Mouse (Mus musculus) MEL (cell line): ENCODE measurements around the gene Lipo1. TPM values are rescaled to one million over a fixed set of nuclear protein-coding genes. Genes with fewer than 3 reads are reported as not detected.
"Not testable (repeated sequence)": the region's sequence is repeated elsewhere in the genome, so short reads cannot be mapped to it uniquely, and the experiment has no call there.

Experiments used
- DNase-seq: peaks from one replicate; pipeline ENCODE4 v3.0.0; 2011; ENCODE audit warnings: low read depth, low spot score
- H3K27ac ChIP-seq: 2 replicates; pipeline ENCODE4 v1.5.1; 2012; ENCODE audit warnings: low read depth, mild to moderate bottlenecking, control low read depth, low read length, moderate library complexity; ENCODE audit not compliant: control insufficient read depth
- H3K27me3 ChIP-seq, 2 experiments: fragments of 150-350 bp in 1 of 2; sonication (generic) in 1 of 2; 2 replicates each; pipeline ENCODE4 v1.6.1; 2012; ENCODE audit warnings: low read length in 2 of 2, mild to moderate bottlenecking in 2 of 2, improper control_type of control experiment in 1 of 2, moderate library complexity in 1 of 2; ENCODE audit not compliant: insufficient read depth in 2 of 2, control insufficient read depth in 1 of 2
- H3K36me3 ChIP-seq, 2 experiments: 2 replicates each; pipeline ENCODE4 v1.6.1; 2012 to 2014; ENCODE audit warnings: low read length in 2 of 2, improper control_type of control experiment in 1 of 2, inconsistent platforms in 1 of 2, mild to moderate bottlenecking in 1 of 2; ENCODE audit not compliant: insufficient read depth in 2 of 2, control insufficient read depth in 1 of 2
- H3K4me1 ChIP-seq, 2 experiments: fragments of 150-350 bp in 1 of 2; sonication (generic) in 1 of 2; 2 replicates each; pipeline ENCODE4 v1.6.1; 2012; ENCODE audit warnings: low read length in 2 of 2, improper control_type of control experiment in 1 of 2, mild to moderate bottlenecking in 1 of 2; ENCODE audit not compliant: insufficient read depth in 2 of 2, control insufficient read depth in 1 of 2
- H3K4me3 ChIP-seq, 2 experiments: fragments of 150-350 bp in 1 of 2; sonication (generic) in 1 of 2; 2 replicates each; pipeline ENCODE4 v1.5.1; 2012; ENCODE audit warnings: low read depth in 2 of 2, low read length in 2 of 2, mild to moderate bottlenecking in 2 of 2, moderate library complexity in 2 of 2, control low read depth in 1 of 2, improper control_type of control experiment in 1 of 2; ENCODE audit not compliant: control insufficient read depth in 1 of 2, insufficient read depth in 1 of 2
- H3K79me2 ChIP-seq: 2 replicates; pipeline ENCODE4 v1.6.1; 2012; ENCODE audit warnings: mild to moderate bottlenecking, low read length, moderate library complexity; ENCODE audit not compliant: control insufficient read depth, poor library complexity, insufficient read depth
- H3K9ac ChIP-seq: 2 replicates; pipeline ENCODE4 v1.6.1; 2012; ENCODE audit warnings: low read depth, mild to moderate bottlenecking, control low read depth, low read length, moderate library complexity; ENCODE audit not compliant: control insufficient read depth, poor library complexity, severe bottlenecking
- H3K9me3 ChIP-seq: fragments of 150-350 bp; sonication (generic); replicated peaks from 2 replicates; pipeline ENCODE4 v1.6.1; 2012; ENCODE audit warnings: mild to moderate bottlenecking, low read length, improper control_type of control experiment, moderate library complexity; ENCODE audit not compliant: insufficient read depth
- CHD2 ChIP-seq: IDR thresholded peaks from 2 replicates; pipeline ENCODE4 v1.6.1; 2011; ENCODE audit warnings: low read length, improper control_type of control experiment
- ELF1 ChIP-seq: IDR thresholded peaks from 2 replicates; pipeline ENCODE4 v1.6.1; 2014; ENCODE audit warnings: low read depth, mild to moderate bottlenecking, inconsistent platforms, low read length, improper control_type of control experiment, moderate library complexity
- MAZ ChIP-seq: IDR thresholded peaks from 2 replicates; pipeline ENCODE4 v1.6.1; 2012; ENCODE audit warnings: low read depth, mild to moderate bottlenecking, inconsistent platforms, low read length, improper control_type of control experiment
- USF1 ChIP-seq: IDR thresholded peaks from 2 replicates; pipeline ENCODE4 v1.6.1; 2014; ENCODE audit warnings: low read depth, mild to moderate bottlenecking, inconsistent platforms, low read length, improper control_type of control experiment, moderate library complexity
- USF2 ChIP-seq, 2 experiments: IDR thresholded peaks; 2 replicates each; pipeline ENCODE4 v1.6.1; 2011 to 2012; ENCODE audit warnings: improper control_type of control experiment in 2 of 2, low read length in 2 of 2, borderline replicate concordance in 1 of 2, inconsistent platforms in 1 of 2, low read depth in 1 of 2, mild to moderate bottlenecking in 1 of 2; ENCODE audit not compliant: insufficient read depth in 1 of 2
- ZC3H11A ChIP-seq: IDR thresholded peaks from 2 replicates; pipeline ENCODE4 v1.6.1; 2012; ENCODE audit warnings: low read depth, mild to moderate bottlenecking, inconsistent platforms, low read length, improper control_type of control experiment
- ZKSCAN1 ChIP-seq: IDR thresholded peaks from 2 replicates; pipeline ENCODE4 v1.6.1; 2012; ENCODE audit warnings: low read depth, mild to moderate bottlenecking, inconsistent platforms, low read length, improper control_type of control experiment, moderate library complexity
- polyA plus RNA-seq, 2 experiments: library from polyadenylated mRNA; stranded (reverse) in 1 of 2; unstranded in 1 of 2; fragments of >175 nt in 1 of 2; fragments of >200 nt in 1 of 2; gene quantifications; 2 replicates each; pipeline versions ENCODE4 v1.2.1 to v1.2.4; 2012; ENCODE audit warnings: low replicate concordance in 2 of 2, low read depth in 1 of 2; ENCODE audit not compliant: insufficient read length in 2 of 2, insufficient read depth in 1 of 2, missing spikeins in 1 of 2
- total RNA-seq: library from RNA; depleted of rRNA; stranded (reverse); fragments of 300-350 nt; gene quantifications from 2 replicates; pipeline ENCODE4 v1.2.3, GENCODE M21; 2012; rRNA removed

Gene Lipo1
- total RNA-seq (not detected in 2 replicates), polyA plus RNA-seq (not detected)

GRCm38 (mm10) chr19:33787359-33787758 is at the start of gene Lipo1:
Lipo1 (minus strand) TSS chr19:33787459.
- H3K4me1 ChIP-seq, H3K4me3 ChIP-seq, H3K9me3 ChIP-seq: not testable (repeated sequence)

GRCm38 (mm10) chr19:33786576-33787277 is 532 bp downstream of the Lipo1 start:
- Histone ChIP-seq H3K4me1 (no peaks in the 10 kb centered on the region), H3K27me3 (no peaks in the 10 kb centered on the region), H3K9ac (no peak overlapping the region), H3K27ac (no peak overlapping the region), H3K79me2 (no peaks in the 10 kb centered on the region), H3K4me3 (no peak overlapping the region), H3K36me3 (no peaks in the 10 kb centered on the region), H3K9me3 (no peaks in the 10 kb centered on the region)
- DNase-seq, result no peak
- TF ChIP-seq ZC3H11A (no peak), USF2 (IDR thresholded peaks at IDR 0.05; ENCODE audit: borderline replicate concordance in 1 of 2, insufficient read depth in 1 of 2, low read depth in 1 of 2, low read length in 2 of 2) (no peak), USF1 (no peak), CHD2 (no peak), MAZ (no peak), ZKSCAN1 (no peak), ELF1 (no peak)

More at GRCm38 (mm10) chr19:33787359-33787758, at the start of gene Lipo1:
- not testable (repeated sequence) for H3K36me3 ChIP-seq, H3K9ac ChIP-seq, H3K27me3 ChIP-seq, H3K27ac ChIP-seq, DNase-seq, H3K79me2 ChIP-seq

GRCm38 (mm10) chr19:33761287-33762086 is 25.8 kb downstream of the Lipo1 start, which contains the start of gene Lipo3:
Lipo3 (minus strand) TSS chr19:33761951.
- not testable (repeated sequence) for DNase-seq, H3K4me3 ChIP-seq, H3K36me3 ChIP-seq, H3K9ac ChIP-seq, H3K9me3 ChIP-seq, H3K27me3 ChIP-seq, H3K4me1 ChIP-seq, H3K27ac ChIP-seq, H3K79me2 ChIP-seq

- DNase-seq, H3K27ac ChIP-seq, H3K79me2 ChIP-seq, H3K9me3 ChIP-seq, H3K9ac ChIP-seq, H3K4me3 ChIP-seq, H3K4me1 ChIP-seq, H3K27me3 ChIP-seq, H3K36me3 ChIP-seq: not testable (repeated sequence)
Measured at GRCm38 (mm10) chr19:33751259-33751658, 36.0 kb downstream of the Lipo1 start, which contains the start of gene Lipo2. Lipo2 (minus strand) TSS chr19:33751359.
